ENCODE assay signal across 18 mouse cellular contexts in genomic region chr3:69228002-69228401, GRCm38 (mm10). TPM values are rescaled to one million over a fixed set of nuclear protein-coding genes. Genes with fewer than 3 reads are reported as not detected.
A peak's percentile ranks its signal among the peaks of the same experiment; 100 is the strongest.
DNase-seq lines count a peak whose midpoint lies in the region; ATAC-seq and TF ChIP-seq lines count a peak whose summit lies in the region.
"Had no signal": no experiment of that assay in that cellular context is flagged by ENCODE, and none has a peak within 500 bp of the region (broad histone marks: within the 10 kb centered on the region; RNA-seq: fewer than 3 reads in every experiment).

No protein-coding gene starts in this region.

- H3K4me3 ChIP-seq in gastrocnemius, adult 2 months, result no peak overlapping the region
- H3K4me3 ChIP-seq: embryonic facial prominence, embryonic 12.5 days; forebrain, embryonic 15.5 days; heart, embryonic 13.5 days; hindbrain, embryonic 13.5 days had no signal

- intact Hi-C loops in heart, postnatal 14 days (cut with DNase I), result no loop called here
- intact Hi-C loops in gastrocnemius, postnatal 36 days (cut with DNase I), result no loop called here
- intact Hi-C loops in gastrocnemius, adult 2 months (cut with DNase I), result no loop called here

- no peak overlapping the region for H3K27ac ChIP-seq in gastrocnemius, adult 2 months
- H3K27ac ChIP-seq: embryonic facial prominence, embryonic 12.5 days; forebrain, embryonic 15.5 days; heart, embryonic 13.5 days; hindbrain, embryonic 13.5 days; hindbrain, postnatal 0 days had no signal

- no peak for TF ChIP-seq CTCF in gastrocnemius, adult 2 months (IDR thresholded peaks at IDR 0.05)

- ATAC-seq in common myeloid progenitor, adult 5-6 weeks (replicated peaks; ENCODE audit: low read depth, poor library complexity, severe bottlenecking), result peak; percentile 94
- peak; percentile 95 for ATAC-seq in megakaryocyte progenitor cell, adult 5-6 weeks (replicated peaks; ENCODE audit: poor library complexity)
- ATAC-seq: forebrain, embryonic 15.5 days; hindbrain, postnatal 0 days had no signal

- DNase-seq in heart, adult 11 months, result peak; percentile 4
- no peak for DNase-seq in heart, postnatal 14 days
- no peak for DNase-seq in retina, embryonic 14.5 days (ENCODE audit: low spot score)
- DNase-seq in gastrocnemius, postnatal 36 days, result no peak
- no peak for DNase-seq in gastrocnemius, adult 2 months
- DNase-seq: adrenal gland, postnatal 10 days; cerebellum, adult 11-12 months; cerebellum, postnatal 14 days; gastrocnemius, postnatal 10 days; heart, postnatal 4 days had no signal

RNA-seq across cellular contexts. Expression of gene Arl14, which starts 5.8 kb away (rescaled TPM):
- total RNA-seq in heart, postnatal 14 days (2021), result not detected
- not detected in 2 replicates for total RNA-seq in common myeloid progenitor, adult 5-6 weeks (2017)
- total RNA-seq in megakaryocyte progenitor cell, adult 5-6 weeks (2015), result not detected in 2 replicates
- total RNA-seq in megakaryocyte progenitor cell, adult 5-6 weeks (2017), result not detected in 2 replicates
- total RNA-seq in gastrocnemius, postnatal 36 days (2021), result not detected
- not detected for total RNA-seq in gastrocnemius, adult 2 months (2021)
- total RNA-seq: adrenal gland, postnatal 10 days; G1E; gastrocnemius, postnatal 10 days; heart, postnatal 4 days; hindbrain, postnatal 0 days had no signal
